Comparison of ENCODE assay signal across 21 mouse cellular contexts in the genomic region with DNA sequence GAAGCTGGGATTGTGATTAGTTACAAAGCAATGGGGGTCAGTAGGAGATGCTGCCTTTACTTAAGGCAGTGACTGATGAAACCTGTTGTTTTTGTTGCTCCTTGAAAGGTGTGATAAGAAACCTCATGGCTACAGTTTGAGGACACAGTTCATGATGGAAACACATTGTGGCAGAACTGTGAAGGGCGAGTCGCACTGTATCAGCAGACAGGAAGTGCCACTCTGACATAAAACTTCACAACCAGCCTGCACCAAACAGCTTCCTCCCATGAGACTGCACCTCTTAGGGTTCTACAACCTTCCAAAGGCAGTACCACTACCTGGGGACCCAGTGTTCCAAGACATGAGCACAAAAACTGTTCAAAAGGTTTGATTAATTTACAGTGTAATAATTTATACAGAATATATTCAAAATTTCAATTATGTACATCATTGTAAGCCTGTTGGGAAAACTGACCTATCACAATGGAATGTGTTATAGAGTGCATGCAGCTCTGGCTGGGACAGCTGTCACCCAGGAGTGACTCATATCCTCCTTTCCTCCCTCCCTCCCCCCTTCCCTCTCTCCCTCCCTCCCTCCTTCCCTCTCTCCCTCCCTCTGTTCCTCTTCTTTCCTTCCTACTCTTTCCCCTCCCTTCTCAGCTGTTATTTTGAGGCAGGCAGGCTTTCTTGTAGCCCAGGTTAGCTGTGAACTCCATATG. TPM values are rescaled to one million over a fixed set of nuclear protein-coding genes. Genes with fewer than 3 reads are reported as not detected.
DNase-seq lines count a peak whose midpoint lies in the region; ATAC-seq and TF ChIP-seq lines count a peak whose summit lies in the region.
"Had no signal": no experiment of that assay in that cellular context is flagged by ENCODE, and none has a peak within 500 bp of the region (broad histone marks: within the 10 kb centered on the region; RNA-seq: fewer than 3 reads in every experiment).

No protein-coding gene starts in this region.

- no peaks in the 10 kb centered on the region for H3K9me3 ChIP-seq in heart, postnatal 0 days (replicated peaks; ENCODE audit: control insufficient read depth, low read length)
- H3K9me3 ChIP-seq: liver, embryonic 12.5 days; neural tube, embryonic 13.5 days had no signal

- H3K4me2 ChIP-seq in heart, postnatal 0 days (ENCODE audit: low read depth, low read length) = no peak overlapping the region
- H3K4me2 ChIP-seq: liver, embryonic 12.5 days; neural tube, embryonic 13.5 days had no signal

- DNase-seq in heart, postnatal 0 days (ENCODE audit: low spot score) = peak; percentile 61
- no peak for DNase-seq in heart, adult 8-10 months (ENCODE audit: low spot score)
- peak; percentile 53 for DNase-seq in NIH3T3 (ENCODE audit: low read depth)
- no peak for DNase-seq in cerebellum, postnatal 14 days
- DNase-seq: adrenal gland, adult 8-10 months; cerebellum, adult 2 months; heart, adult 2 months; kidney, adult 9 months; kidney, postnatal 4 days; left cerebral cortex, postnatal 4 days; right cerebral cortex, postnatal 4 days; thymus, adult 18-20 months had no signal

- no peak overlapping the region for H3K4me3 ChIP-seq in heart, postnatal 0 days (ENCODE audit: low read depth, low read length)
- no peak overlapping the region for H3K4me3 ChIP-seq in C2C12 (ENCODE audit: insufficient read depth, poor library complexity, severe bottlenecking)
- H3K4me3 ChIP-seq: heart, adult 2 months; liver, embryonic 12.5 days; neural tube, embryonic 13.5 days had no signal

- WGBS in heart, postnatal 0 days = 10% methylated on average over 2 of the region's 2 CpGs

- H3K79me3 ChIP-seq in C2C12 (ENCODE audit: low read depth) = no peaks in the 10 kb centered on the region

- no peaks in the 10 kb centered on the region for H3K27me3 ChIP-seq in heart, postnatal 0 days (ENCODE audit: control insufficient read depth, insufficient read depth, low read length)
- H3K27me3 ChIP-seq in C2C12 (ENCODE audit: control insufficient read depth, insufficient read depth, insufficient read length) = no peaks in the 10 kb centered on the region
- H3K27me3 ChIP-seq: liver, embryonic 12.5 days; neural tube, embryonic 13.5 days had no signal

- ATAC-seq in heart, postnatal 0 days (ENCODE audit: insufficient read depth, low read depth) = peak; percentile 79
- ATAC-seq in megakaryocyte progenitor cell, adult 5-6 weeks (replicated peaks; ENCODE audit: poor library complexity) = peak; percentile 42
- ATAC-seq in activated CD4-positive, CD25-positive, alpha-beta regulatory T cell, adult 4 months = no peak
- ATAC-seq: forebrain, embryonic 14.5 days; inflammation-experienced regulatory T-cells, adult 6 months; liver, embryonic 12.5 days; midbrain, embryonic 16.5 days had no signal

- no peak overlapping the region for H3ac ChIP-seq in C2C12 (ENCODE audit: control insufficient read depth, insufficient read length, low read depth)

- H3K9ac ChIP-seq in heart, postnatal 0 days (replicated peaks; ENCODE audit: low read depth, low read length) = no peak overlapping the region
- H3K9ac ChIP-seq: liver, embryonic 12.5 days; neural tube, embryonic 13.5 days had no signal

- H3K4me1 ChIP-seq in heart, postnatal 0 days (ENCODE audit: control insufficient read depth, insufficient read depth) = peaks cover 9% of the 10 kb centered on the region
- H3K4me1 ChIP-seq: neural tube, embryonic 13.5 days had no signal

- TF ChIP-seq EP300 in heart, postnatal 0 days (IDR thresholded peaks at IDR 0.05; ENCODE audit: low read depth) = no peak

- no peaks in the 10 kb centered on the region for H3K36me3 ChIP-seq in heart, postnatal 0 days (replicated peaks; ENCODE audit: control insufficient read depth, insufficient read depth, low read length)
- H3K36me3 ChIP-seq in C2C12 (ENCODE audit: control insufficient read depth, insufficient read depth) = no peaks in the 10 kb centered on the region
- H3K36me3 ChIP-seq: liver, embryonic 12.5 days; neural tube, embryonic 13.5 days had no signal

- no peaks in the 10 kb centered on the region for H3K79me2 ChIP-seq in C2C12 (ENCODE audit: control insufficient read depth, insufficient read depth)

- H3K27ac ChIP-seq in heart, postnatal 0 days (ENCODE audit: low read depth) = peak overlapping the region; percentile 43; the same call in 1 of the 2 replicates
- H3K27ac ChIP-seq: heart, adult 2 months; liver, embryonic 12.5 days; macrophage; neural tube, embryonic 13.5 days had no signal

- TF ChIP-seq CTCF in heart, postnatal 0 days (IDR thresholded peaks at IDR 0.05; ENCODE audit: low read depth) = no peak
- no peak for TF ChIP-seq CTCF in C2C12 (IDR thresholded peaks at IDR 0.05; ENCODE audit: control insufficient read depth, insufficient read depth, insufficient read length)

TF ChIP-seq in C2C12, 6 proteins besides CTCF, POLR2A, EP300 and RAD21:
- peak; percentile 92 for TF ChIP-seq MYOD1 (IDR thresholded peaks at IDR 0.05; ENCODE audit: control insufficient read depth, insufficient read length, low read depth)
- TF ChIP-seq USF1 (IDR thresholded peaks at IDR 0.05; ENCODE audit: low read depth) = no peak

RNA-seq across cellular contexts. Expression of a gene that starts 1.9 kb away (rescaled TPM):
- 1.6 and 4.4 TPM in 2 replicates for total RNA-seq in heart, postnatal 0 days (2014; rRNA removed; ENCODE audit: low replicate concordance)
- polyA plus RNA-seq in heart, postnatal 0 days (2015; fragmentation: Nextera tagmentation; extraction: Ambion mirVana) = 22.1 and 24.1 TPM in 2 replicates
- total RNA-seq in heart, adult 8-10 months (2022) = 1 to 10 TPM in 2 of 4 experiments, under 1 TPM in 2; 0.57 to 1.2 (median 0.99) TPM
- polyA plus RNA-seq in C2C12 (2012; fragmentation: generic; extraction: Trizol) = 0.90 TPM
- not detected in 2 replicates for total RNA-seq in megakaryocyte progenitor cell, adult 5-6 weeks (2015)
- not detected in 2 replicates for total RNA-seq in megakaryocyte progenitor cell, adult 5-6 weeks (2017)
- not detected for polyA plus RNA-seq in activated CD4-positive, CD25-positive, alpha-beta regulatory T cell, adult 4 months (2017; shearing (Covaris generic))
- polyA plus RNA-seq: cerebellum, adult 2 months; inflammation-experienced regulatory T-cells, adult 6 months; liver, embryonic 12.5 days; macrophage; neural tube, embryonic 13.5 days had no signal

RNA-seq across cellular contexts. Expression of a gene that starts 4.4 kb away (rescaled TPM):
- total RNA-seq in heart, postnatal 0 days (2014; rRNA removed; ENCODE audit: low replicate concordance) = not detected in 2 replicates
- polyA plus RNA-seq in heart, postnatal 0 days (2015; fragmentation: Nextera tagmentation; extraction: Ambion mirVana) = not detected in 2 replicates
- total RNA-seq in heart, adult 8-10 months (2022) = not detected
- not detected for polyA plus RNA-seq in C2C12 (2012; fragmentation: generic; extraction: Trizol)
- total RNA-seq in megakaryocyte progenitor cell, adult 5-6 weeks (2015) = not detected in 2 replicates
- total RNA-seq in megakaryocyte progenitor cell, adult 5-6 weeks (2017) = not detected in 2 replicates
- polyA plus RNA-seq in activated CD4-positive, CD25-positive, alpha-beta regulatory T cell, adult 4 months (2017; shearing (Covaris generic)) = not detected
- total RNA-seq: heart, adult 2 months; left cerebral cortex, postnatal 4 days had no signal
- polyA plus RNA-seq: cerebellum, adult 2 months; forebrain, embryonic 14.5 days; heart, adult 2 months; inflammation-experienced regulatory T-cells, adult 6 months; liver, embryonic 12.5 days; macrophage; midbrain, embryonic 16.5 days; neural tube, embryonic 13.5 days had no signal

RNA-seq across cellular contexts. Expression of a gene that starts 46.3 kb away (rescaled TPM):
- total RNA-seq in heart, postnatal 0 days (2014; rRNA removed; ENCODE audit: low replicate concordance) = 89.1 and 138 TPM in 2 replicates
- 79.5 and 88.3 TPM in 2 replicates for polyA plus RNA-seq in heart, postnatal 0 days (2015; fragmentation: Nextera tagmentation; extraction: Ambion mirVana)
- total RNA-seq in heart, adult 8-10 months (2022) = 100 to 1,000 TPM; 120 to 148 (median 130) TPM
- 4.7 TPM for polyA plus RNA-seq in C2C12 (2012; fragmentation: generic; extraction: Trizol)
- 11.7 and 18.2 TPM in 2 replicates for total RNA-seq in megakaryocyte progenitor cell, adult 5-6 weeks (2015)
- total RNA-seq in megakaryocyte progenitor cell, adult 5-6 weeks (2017) = 4.2 and 6.9 TPM in 2 replicates
- polyA plus RNA-seq in activated CD4-positive, CD25-positive, alpha-beta regulatory T cell, adult 4 months (2017; shearing (Covaris generic)) = 10 to 100 TPM; 66.2 to 86.2 TPM

Comparison
In these comparisons a context has a peak if more than half of its experiments do, and no peak if none do; other contexts are left out.
1. DNase-seq: peak in heart, postnatal 0 days (single experiment) and NIH3T3 (single experiment); none in heart, adult 8-10 months (single experiment) and cerebellum, postnatal 14 days (0 of 2).